Mouse (Mus musculus): ENCODE data around the gene Vmn1r53.
"Not testable (repeated sequence)": the region's sequence is repeated elsewhere in the genome, so short reads cannot be mapped to it uniquely, and the experiment has no call there.

The Vmn1r53 gene

DNA sequence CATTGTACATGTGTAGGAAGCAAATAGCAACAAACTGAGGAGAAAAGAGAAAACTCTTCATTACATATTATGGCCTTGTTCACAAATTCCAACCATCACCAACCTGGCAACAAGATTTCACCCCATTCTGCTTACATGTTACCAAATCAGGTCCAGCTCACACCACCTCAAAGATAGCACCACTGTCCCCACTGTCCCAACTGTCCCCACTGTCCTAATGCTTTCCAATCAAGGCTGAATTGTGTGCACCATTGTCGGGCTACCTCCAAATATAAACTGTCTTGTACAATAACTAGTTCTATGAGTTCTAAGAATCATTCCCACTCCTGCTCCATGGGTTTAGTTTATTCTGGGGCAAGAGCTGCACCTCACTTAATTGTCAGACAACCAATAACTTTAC is at the start of gene Vmn1r53:
Vmn1r53 (minus strand) TSS at position 101 of the 400 bp plus-strand sequence.
- DNase-seq (ENCODE audit: low spot score): no peak

DNA sequence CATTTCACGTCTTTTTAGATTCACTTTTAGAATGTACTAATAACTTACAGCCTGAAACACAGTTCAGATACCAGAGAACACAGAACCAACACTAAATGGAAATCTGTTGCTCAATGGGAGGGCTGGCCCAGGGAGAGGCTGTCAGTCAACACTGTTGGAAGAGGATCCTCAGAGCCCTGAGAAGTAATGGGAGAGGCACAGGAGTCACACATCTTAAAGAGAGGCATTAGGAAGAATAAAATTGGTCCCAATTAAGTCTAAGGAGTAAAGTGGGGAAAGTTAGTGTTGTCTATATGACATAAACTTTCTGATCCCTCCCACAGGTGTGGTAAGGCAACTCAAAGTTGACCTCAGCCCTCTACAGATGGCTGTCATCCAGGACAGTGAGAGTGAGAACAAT is 21.8 kb upstream of the Vmn1r53 start, which contains the start of gene Vmn1r54:
Vmn1r54 (plus strand) TSS at position 301 of the 400 bp plus-strand sequence.
- no peak for DNase-seq (ENCODE audit: low spot score)

DNA sequence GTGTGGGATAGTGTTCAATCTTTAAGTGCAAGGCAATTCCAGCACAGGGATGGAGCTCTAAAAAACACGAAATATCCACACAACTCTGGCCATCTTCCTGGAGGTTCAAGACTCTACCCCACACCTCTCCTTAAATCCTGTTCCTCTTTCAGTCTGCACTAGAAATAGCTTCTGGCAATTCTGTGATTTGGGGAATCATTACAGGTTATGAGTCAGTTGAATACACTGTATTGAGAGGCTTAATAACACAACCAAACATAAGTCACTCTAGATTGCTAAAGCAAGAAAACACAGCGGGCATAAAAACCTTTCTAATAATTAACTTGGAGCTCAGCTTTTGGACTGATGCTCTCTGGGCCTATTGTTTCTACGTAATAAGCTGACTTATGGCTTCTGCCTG is 19.8 kb upstream of the Vmn1r53 start:
- no peak for DNase-seq (ENCODE audit: low spot score)

DNA sequence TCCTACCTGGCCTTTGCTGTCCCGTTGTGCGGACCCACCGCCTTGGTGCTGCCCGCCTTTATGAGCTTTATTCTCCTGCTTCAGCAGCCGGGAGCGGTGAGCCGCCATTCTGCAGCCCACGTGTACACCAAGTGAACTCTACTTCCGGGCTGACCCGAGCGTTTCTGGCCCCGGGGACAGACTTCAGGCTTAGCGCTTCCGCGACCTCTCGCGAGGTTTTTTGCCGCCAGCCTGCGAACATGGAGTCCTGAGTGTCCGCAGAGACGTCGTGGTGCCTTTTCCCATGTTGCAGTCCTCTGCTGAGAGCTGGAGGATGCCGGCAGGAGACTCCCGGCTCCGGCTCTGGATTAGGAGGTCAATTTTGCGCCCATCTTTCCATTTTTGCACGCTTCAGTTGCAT is 8.4 kb upstream of the Vmn1r53 start:
- DNase-seq (ENCODE audit: low spot score): no peak

- not testable (repeated sequence) for DNase-seq (ENCODE audit: low spot score)
Observed at GRCm38 (mm10) chr6:90232114-90232513, 7.9 kb upstream of the Vmn1r53 start.

DNA sequence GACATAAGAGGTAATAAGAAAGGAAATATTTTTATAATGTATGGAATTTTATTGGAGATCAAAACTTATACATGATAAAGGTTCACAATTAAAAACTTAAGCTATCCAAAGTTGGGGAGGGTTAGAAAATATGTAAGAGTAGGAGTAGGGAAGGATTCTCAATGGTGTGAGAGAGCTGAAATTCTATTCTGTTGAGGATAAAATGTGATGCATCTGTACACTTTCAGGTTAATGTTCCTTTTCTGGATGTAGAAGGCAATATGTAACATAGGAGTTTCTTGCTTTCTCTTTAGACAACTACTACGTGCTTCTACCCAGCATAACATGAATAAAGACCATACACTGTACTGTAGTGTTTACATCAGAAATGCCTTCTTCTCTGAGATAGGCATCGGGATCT is 21.7 kb downstream of the Vmn1r53 start, which contains the start of gene V1ra8:
V1ra8 (plus strand) TSS at position 301 of the 400 bp plus-strand sequence.
- not testable (repeated sequence) for DNase-seq (ENCODE audit: low spot score)

GRCm38 (mm10) chr6:90174508-90174907 is 49.7 kb downstream of the Vmn1r53 start, which contains the start of gene Vmn1r52:
Gene Vmn1r52 (plus strand): TSS chr6:90174808.
- no peak for DNase-seq (ENCODE audit: low spot score)

All from urinary bladder, postnatal 25 days (tissue).